Mouse (Mus musculus) spleen, adult 2 months (tissue): Measurements from ENCODE around the gene Fopnl.

ENCODE experiments used
- CTCF ChIP-seq: fragments of 200-500 bp; IDR thresholded peaks from 2 replicates; pipeline ENCODE4 v1.5.1; 2011; ENCODE audit warnings: mild to moderate bottlenecking, inconsistent platforms; ENCODE audit not compliant: insufficient read depth, insufficient read length, insufficient replicate concordance; ENCODE audit errors: extremely low read depth
- POLR2A ChIP-seq: fragments of 200-500 bp; IDR thresholded peaks from 2 replicates; pipeline ENCODE4 v1.6.1; 2011; ENCODE audit warnings: low read depth, low read length, inconsistent platforms

- TF ChIP-seq CTCF (no peak), POLR2A (no peak)
Measured at GRCm38 (mm10) chr16:14263241-14263640, 54.0 kb downstream of the Fopnl start.
